Mouse (Mus musculus) c-Kit-positive CD71-positive TER-119-positive erythroid progenitor cells, embryonic 14.5 days (primary cell): ENCODE data around the gene Dapk3.
A peak's percentile ranks its signal among the peaks of the same experiment; 100 is the strongest.
"Not testable (repeated sequence)": the region's sequence is repeated elsewhere in the genome, so short reads cannot be mapped to it uniquely, and the experiment has no call there.

Source experiments
- DNase-seq: peaks from one replicate; pipeline ENCODE4 v3.0.0-alpha.2; 2013; ENCODE audit warnings: low spot score

Gene Dapk3

DNA sequence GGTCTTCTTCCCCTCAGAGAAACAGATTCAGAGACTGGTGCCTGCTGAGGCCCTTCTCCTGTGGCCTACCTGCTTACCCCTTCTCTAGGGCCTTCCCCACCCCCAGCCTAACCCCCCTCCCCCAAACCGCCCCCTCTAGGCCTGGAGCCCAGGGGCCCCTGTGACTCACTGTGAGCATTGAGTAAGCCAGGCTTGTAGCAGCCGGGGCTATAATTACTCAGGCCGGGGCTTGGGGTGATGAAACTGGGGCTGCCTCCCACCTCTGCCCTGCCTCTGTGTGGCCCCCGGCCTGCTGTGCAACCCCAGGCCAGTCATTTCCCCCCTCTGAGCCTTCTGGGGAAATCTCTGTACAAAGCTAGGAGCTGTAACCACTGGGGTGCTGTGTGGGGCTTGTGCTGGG is 36.5 kb upstream of the Dapk3 start:
- no peak for DNase-seq

DNA sequence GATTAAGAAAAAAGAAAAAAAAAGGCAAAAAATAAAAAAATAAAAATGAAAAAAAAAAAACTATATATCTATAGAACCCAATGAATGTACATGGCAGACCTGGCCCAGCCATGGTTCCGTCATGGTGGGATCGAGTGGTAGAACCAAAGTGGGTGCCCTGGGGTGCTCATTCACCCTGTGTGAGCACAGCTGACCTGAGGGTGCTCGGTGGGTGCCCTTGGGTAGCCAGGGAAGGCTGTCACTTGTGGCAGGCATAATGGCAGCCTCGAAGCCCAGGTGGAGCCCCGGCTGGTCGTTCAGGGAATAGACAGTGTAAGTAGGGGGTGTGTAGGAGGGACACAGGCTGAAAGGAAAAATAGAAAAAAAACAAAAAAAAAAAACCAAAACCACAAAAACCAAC is 31.5 kb upstream of the Dapk3 start:
- no peak for DNase-seq

DNA sequence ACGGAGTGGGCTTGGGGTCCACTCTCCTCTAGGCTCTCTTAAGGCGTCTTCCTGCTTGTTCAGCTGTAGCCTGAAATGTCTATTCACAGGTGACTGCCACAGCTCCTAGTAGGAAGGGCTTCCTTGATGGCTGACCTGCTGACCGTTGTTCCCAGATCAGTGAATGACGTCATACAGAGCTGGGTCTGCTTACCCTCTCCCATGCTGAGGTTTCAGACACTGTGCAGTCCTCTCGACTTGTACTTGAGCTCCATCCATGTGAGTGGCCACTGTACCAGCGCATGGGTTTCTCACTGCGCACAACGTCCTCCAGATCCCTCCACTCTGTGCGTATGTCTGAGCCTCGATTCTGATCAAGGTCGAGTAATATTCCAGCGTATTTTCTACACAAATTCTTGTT is 30.2 kb upstream of the Dapk3 start:
- no peak for DNase-seq

DNA sequence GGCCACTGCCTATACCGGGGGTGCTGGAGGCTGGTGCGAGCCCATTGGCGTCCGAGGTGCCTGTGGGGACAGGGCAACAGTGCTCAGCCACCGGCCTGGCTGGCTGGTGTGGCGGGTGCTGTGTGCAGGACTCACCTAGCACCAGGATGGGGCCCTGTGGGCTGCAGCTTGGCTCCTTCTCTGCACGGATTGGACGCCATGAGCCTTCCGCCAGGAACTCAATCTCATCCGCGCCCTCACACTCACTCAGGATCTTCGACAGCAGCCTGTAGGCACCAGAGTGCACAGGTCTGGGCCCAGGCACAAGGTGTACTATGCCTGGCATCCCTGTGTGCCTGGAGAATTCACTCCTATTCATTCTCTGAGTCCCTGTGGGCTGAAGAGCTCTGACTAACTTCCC is 28.5 kb upstream of the Dapk3 start:
- DNase-seq = no peak

DNA sequence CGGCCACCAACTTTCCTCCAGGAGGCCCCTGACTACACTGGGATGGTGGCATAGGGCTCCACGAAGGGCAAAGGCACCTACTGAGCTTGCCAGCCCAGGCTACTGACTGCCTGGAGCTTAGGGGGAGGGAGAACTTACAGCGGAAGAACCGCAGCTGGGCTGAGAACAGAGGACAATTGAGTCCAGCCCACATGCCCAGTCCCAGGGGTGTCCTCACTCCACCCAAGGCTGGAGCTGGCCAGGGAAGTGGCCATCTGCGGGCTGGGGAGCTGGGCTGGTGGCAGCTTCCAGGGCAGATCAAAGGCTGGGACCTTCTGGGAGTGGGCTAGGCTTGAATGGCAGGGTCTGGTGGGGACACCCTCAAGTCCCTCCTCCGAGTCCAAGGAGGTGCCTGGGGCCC is 28.1 kb upstream of the Dapk3 start:
- DNase-seq = no peak

DNA sequence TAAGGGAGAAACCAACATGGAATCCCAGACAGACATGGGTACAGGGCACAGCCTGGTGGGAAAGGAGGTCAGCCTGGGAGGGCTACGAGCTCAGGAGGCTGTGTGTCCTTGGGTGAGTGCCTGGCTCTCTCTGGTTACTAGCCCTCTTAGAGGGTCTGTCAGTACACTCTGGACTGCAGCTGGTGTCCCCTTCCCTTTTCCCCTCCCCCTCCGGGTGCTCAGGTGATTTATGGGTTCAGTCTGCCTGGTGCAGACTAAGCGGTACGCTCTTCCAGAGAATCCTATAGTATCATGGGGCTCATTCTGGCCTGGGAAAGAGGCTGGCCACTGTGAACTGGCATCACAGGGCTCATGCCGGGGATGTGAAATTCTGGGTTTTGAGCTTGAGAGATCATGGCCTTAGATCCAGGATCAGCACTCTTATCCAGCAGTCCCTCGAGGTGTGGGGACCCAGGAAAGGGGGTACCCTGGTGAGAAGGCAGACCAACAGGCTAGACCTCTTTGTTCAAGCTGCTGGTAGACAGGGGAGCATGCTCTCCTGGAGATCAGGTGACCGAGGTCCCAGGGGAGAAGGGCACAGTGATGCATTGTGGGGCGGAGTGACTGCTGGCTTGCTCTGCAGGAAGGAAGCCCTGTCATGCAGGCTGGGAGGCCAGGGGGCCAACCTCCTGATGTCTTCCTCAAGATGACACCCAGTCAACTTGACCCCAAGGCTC is 21.0 kb upstream of the Dapk3 start:
- no peak for DNase-seq

DNA sequence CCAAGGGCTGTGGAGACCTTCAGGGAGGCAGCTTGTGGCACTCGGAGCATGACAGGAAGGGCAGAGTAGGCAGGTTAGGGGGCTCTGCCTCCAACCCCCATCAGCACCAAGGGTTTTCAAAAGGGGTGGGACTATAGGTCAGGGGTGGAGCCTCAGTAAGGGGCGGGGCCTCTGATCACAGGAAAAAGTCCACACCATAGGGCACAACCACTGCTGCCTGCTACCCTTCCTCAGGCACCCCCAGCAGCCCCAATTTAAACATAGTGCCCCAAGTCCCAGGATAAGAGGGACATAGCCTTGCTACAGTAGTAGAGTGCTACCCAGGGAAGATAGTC is 20.5 kb upstream of the Dapk3 start:
- DNase-seq = no peak

DNA sequence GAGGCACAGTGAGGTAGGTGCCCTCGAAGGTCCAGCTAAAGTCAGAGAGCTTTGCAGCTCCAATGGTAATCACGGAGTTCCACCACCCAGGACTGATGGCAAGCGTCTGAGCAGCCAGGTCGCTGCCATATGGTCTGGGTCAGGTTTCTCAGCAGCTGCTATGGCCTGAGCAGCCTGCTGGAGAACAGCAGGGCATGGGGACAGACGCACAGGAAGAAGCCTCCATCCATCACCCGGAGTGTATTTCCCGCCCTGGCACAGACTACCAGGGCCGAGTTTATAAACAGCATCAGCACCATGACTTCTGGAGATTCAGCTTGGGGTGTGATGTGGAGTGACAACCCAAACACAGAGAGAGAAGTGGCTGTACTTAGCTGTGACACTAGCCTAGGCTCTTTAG is 17.7 kb upstream of the Dapk3 start:
- no peak for DNase-seq

DNA sequence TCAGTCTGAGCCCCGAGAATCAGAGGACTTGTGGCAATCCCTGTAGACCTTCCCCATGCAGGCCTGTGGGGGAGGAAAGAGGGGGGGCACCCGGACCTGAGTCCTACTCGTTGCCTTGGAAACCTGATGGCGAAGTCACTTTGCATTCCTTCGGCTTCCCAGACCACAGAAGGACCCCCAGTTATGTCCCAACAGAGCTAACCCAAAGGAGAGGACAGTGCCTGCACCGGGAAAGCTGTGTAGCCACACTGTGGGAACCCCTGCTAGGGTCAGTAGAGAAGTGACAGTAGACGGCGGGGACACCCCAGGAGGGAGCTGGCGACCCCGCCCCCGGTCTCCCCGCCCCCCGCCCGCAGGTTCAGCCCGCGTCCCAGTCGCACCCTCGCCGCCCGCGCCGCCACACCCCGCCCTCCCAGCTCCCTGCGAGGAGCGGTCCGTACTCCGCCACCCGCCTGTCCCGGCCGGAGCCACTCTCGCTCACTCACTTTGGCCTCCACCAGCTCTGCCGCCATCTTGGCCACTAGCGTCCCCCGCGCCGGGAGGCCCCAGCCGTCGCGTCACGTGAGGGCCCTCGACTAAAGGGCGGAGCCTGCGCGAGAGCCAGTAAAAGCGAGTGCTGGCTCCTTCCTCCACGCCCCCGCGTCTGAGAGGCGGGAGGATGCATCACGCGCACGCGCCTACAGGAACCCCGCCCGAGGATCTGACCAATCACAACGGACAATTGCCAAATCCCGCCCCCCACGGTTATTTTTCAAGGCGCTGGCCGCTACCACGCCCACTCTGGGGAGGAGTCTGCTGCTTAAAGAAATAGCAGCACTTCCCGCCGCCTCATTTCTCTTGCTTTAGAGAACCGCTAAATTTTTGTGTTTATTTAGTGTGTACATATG is 15.4 kb upstream of the Dapk3 start, which contains the start of gene Pias4:
Gene Pias4 (minus strand): TSS at position 724 of the 887 bp plus-strand sequence.
- peak; percentile 100 for DNase-seq

DNA sequence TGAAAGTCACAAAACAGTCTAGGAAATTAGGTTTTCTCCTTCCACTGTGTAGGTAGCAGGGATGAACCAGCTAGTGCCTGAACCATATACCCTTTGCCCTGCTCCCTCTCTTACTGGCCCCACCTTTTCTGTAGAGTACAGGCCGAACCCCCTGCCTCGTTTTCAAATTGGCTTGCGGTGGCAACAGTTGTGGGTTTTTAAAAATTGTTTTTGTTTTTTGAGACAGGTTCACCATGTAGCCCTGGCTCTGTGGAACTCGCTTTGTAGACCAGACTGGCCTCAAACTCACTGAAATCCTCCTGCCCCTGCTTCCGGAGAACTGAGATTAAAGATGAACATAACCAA is 14.7 kb upstream of the Dapk3 start:
- no peak for DNase-seq

DNA sequence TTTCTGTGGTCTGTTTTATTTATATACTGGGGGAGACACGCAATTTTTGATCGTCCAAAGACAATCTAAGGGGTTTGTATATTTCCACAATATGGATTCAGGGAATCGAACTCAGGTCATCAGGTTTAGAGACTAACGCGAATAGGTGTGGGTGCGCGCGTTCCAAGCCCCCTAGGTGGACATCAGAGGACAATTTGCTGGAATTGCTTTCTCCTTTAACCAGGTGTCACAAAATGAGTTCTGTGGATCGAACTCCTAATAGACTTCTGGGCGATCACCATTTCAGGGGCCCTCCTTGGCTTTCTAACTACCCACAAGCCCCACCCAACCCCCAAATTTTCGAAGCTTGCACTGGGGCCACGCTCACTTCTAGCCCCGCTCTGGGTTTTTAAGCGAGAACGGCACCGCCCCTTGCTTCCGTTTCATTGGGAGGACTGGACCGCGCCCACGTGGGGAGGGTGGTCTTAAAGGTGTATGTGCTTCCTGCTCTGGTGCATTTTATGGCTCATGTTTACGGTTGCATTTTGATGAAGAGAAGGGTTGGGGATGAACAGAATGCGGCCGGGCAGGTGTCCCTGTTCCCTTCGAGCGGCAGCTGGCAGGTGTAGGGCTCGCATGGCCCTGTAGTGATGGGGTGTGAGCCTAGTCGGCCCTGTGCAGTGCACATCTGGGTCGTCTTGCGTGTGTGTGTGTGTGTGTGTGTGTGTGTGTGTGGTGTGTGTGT is 14.1 kb upstream of the Dapk3 start:
- peak; percentile 83 for DNase-seq

DNA sequence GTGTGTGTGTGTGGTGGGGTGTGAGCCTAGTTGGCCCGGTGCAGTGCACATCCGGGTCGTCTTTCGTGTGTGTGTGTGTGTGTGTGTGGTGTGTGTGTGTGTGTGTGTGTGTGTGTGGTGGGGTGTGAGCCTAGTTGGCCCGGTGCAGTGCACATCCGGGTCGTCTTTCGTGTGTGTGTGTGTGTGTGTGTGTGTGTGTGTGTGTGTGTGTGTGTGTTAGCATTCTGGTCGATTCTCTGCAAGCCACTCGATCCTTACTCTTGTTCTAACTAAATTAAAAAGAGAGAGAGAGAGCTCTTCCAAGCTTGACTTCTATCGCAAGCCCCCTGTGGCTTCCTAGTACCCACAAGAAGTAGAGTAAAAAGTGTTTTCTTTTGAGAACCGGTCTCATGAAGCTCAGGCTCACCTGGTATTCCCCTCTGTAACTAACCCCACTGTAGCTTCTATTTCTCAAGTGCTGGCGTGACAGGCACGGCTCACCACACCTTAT is 13.3 kb upstream of the Dapk3 start:
- not testable (repeated sequence) for DNase-seq

DNA sequence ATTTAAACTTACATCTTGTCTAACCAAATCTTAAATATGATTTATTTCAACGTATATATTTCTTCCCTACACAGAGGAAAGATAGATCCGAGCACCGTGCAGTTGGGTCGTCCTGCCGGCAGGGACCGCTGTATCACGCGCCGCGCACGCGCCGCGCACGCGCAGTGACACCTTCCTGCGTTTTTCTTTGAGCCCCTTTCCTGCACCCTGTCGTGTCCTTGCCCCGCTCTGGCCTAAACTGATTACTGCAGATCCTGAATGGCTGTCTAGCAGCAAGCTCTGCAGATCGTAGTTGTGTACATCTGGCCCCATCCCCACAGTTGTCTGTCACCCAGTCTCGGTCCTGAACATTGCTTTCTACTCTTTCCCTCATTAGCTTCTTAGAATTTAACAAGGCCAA is 9.7 kb upstream of the Dapk3 start:
- peak; percentile 81 for DNase-seq

DNA sequence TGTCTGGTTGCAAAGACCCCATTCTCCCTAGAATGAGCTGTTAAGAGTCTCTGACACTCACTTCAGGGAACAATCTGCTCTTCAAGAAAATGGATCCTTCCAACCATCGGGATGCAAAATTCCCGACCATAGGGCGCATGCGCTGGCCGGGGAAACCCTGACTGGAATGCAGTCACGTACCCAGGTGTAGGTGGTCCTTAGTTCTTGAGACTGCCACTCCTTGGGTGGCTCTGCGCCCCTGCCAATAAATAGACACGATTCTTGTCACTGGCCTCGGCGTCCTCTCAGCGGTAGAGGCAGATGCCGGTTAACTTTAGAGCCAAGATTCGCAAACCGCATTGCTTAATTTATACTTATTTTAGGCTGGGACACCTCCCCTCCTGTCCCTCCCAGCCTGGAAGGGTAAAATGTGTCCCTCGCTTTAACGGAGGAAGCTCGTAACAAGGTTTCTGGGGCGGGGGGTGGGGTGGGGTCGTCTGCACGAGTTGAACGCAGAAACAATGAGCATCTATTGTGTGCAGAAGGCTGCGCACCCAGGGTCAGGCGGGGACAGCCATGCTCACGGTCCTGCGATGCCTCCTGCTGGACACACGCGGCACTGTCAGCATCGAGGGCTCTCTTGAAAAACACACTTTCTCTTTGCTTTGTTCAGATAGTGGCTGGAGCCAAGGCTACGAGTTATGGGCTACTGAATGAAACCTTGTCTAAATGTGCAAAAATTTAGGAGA is 8.0 kb upstream of the Dapk3 start:
- peak; percentile 84 for DNase-seq

DNA sequence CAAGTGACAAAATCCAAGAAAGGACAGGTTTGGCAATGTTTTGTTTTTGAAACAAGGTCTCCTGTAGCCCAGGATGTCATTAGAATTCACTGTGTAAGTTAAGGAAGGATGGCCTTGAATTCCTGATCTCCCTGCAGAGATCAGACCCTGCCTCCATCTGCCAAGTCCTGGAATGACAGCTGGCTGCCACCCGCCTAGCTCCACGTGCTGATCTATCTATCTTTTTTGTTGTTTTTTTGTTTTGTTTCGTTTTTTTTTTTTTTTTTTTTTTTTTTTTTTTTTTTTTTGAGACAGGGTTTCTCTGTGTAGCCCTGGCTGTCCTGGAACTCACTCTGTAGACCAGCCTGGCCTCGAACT is 7.5 kb upstream of the Dapk3 start:
- DNase-seq = not testable (repeated sequence)

DNA sequence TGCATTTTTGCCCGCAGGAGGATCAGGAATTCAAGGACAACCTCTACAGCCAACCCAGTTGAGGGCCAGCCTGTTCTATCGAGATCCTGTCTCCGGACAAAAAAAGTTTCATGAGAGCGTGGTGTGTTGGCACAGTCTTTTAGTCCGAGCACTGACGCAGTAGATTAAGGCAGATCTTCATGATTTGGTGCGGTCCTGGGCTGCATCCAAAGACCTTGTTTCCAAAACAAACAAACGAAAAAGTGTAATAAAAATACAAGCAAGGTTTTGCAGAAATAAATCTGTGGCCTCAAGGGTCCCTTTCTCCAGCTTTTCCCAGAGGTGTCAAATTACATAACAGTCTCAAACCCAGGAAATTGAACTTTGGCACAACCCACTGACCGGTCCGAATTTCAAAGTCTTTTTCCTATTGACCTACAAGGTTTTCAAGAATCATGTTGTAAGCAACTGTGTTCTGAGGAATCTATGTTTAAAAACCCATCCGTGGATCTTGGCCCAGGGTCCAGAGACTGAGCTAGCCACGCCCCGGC is 6.8 kb upstream of the Dapk3 start:
- no peak for DNase-seq

DNA sequence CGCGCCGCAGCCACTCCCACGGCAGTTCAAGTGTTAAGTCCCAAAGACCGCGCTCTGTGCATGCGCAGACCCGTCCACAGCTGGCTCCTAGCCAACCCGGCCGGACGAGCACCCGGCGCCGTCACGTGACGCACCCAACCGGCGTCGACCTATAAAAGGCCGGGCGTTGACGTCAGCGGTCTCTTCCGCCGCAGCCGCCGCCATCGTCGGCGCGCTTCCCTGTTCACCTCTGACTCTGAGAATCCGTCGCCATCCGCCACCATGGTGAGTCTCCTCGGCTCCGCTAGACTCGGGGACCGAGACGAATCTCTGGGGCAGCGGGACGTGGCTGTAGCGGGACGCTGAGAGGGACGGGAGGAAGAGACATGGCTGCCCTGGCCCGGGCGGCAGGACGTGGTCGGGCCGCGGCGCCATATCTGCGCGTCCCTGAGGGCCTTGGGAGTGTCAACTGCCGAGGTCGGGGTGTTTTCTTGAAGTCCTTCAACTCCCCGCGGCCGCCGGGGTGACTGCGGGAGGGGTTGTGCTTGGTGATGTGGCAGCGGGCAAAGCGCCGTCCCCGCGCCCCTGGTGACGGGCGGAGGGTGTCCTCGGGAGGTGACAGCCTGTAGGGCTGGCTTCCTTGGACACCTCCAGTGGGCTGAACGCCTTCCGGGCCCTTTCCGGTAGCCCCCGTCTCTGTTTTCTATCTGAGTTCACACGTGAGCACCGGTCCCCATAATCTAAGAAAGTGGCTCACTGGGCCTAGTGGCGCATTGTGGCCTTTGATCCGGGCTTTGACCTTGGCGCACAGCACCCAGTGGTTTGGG is 6.1 kb upstream of the Dapk3 start, which contains the start of gene Eef2:
Gene Eef2 (plus strand): TSS at position 166 of the 806 bp plus-strand sequence.
- DNase-seq = peak; percentile 97

DNA sequence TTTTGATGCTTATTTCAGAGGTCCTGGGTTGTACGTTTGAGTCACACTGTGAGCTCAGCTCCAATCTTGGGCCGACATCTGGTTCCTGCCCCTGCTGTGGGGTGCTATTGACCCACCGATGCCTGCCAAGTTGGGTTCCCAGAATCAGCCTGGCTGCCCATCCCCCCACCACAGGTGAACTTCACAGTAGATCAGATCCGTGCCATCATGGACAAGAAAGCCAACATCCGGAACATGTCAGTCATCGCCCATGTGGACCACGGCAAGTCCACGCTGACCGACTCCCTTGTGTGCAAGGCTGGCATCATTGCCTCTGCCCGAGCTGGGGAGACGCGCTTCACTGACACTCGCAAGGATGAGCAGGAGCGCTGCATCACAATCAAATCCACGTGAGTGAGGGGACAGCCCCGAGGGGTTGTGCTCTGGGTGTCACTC is 5.3 kb upstream of the Dapk3 start:
- DNase-seq = peak; percentile 53

DNA sequence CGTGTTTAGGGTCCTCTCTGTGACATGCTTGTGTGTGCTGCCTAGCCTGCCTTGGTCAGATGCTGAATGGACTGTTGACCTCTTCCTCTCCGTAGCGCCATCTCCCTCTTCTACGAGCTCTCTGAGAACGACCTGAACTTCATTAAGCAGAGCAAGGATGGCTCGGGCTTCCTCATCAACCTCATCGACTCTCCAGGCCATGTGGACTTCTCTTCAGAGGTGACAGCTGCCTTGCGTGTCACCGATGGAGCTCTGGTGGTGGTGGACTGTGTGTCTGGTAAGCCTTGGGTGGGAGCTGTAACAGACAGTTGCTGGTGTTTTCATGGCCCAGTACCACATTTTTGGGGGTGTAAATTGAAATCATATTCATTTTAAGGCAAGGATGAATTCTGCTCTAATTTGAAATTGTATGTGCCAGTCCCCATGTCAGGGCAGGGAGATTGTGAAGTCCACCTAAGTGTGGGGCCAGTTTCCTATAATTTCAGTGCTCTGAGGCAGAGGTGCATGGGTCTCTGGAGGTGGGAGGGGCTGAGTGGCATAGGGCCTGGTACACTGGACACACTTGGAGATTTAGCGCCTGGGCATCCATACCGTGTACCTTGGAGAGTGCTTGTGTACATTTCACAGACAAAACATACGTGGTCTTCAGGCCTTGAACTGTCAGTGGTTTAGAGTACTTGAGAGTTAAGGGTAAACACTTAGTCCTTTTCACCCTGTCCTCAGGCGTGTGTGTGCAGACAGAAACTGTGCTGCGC is 4.7 kb upstream of the Dapk3 start:
- no peak for DNase-seq

DNA sequence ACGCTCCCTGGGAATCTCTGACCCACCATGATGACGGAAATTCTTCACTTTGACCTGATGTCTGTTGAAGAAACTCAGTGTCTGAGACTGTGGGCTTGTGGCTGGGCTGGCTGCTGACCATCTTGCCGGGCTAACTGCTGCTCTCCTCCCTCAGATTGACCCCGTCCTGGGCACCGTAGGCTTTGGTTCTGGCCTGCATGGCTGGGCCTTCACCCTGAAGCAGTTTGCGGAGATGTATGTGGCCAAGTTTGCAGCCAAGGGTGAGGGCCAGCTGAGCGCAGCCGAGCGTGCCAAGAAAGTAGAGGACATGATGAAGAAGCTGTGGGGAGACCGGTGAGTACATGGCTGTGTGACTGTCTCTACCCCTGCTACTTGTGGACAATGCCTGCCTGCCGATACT is 3.9 kb upstream of the Dapk3 start:
- DNase-seq = no peak
